ENCODE assay signal across 8 mouse cellular contexts in the genomic region with DNA sequence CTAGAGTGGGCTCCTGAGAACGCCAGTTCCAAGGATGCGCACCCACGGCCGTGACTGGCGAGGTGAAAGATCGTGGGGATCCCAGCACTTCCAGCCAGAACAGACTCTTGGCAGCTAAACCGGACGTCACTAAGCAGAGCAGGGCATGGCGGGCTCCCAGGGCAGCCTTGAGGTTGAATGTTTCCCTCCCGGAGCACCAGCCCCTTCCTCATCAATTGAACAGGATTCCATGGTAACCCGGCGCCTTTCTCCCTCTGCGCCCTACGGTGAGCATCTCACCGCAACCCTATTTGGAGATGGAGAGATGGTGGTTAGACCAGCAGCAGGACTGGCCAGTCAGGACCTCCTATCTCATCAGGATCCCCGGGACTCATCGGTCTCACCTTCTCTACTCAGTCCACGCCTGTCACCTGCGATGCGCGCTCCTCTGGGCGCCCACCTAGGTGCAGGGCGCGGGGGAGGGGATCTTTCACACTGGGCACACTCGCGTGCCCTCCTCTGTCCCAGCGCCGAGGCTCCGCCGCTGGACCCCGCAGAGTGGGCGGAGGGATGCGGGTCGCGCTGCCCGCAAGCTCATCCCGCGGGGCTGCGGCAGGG. TPM values are rescaled to one million over a fixed set of nuclear protein-coding genes. Genes with fewer than 3 reads are reported as not detected.
DNase-seq lines count a peak whose midpoint lies in the region; ATAC-seq and TF ChIP-seq lines count a peak whose summit lies in the region.

No protein-coding gene starts in this region.

- no peaks in the 10 kb centered on the region for H3K36me3 ChIP-seq in ES-Bruce4 (ENCODE audit: control insufficient read depth, insufficient read depth, low read length, poor library complexity, severe bottlenecking)
- no peaks in the 10 kb centered on the region for H3K36me3 ChIP-seq in forebrain, embryonic 15.5 days
- no peaks in the 10 kb centered on the region for H3K36me3 ChIP-seq in liver, postnatal 0 days (replicated peaks; ENCODE audit: insufficient read depth, low read length)

- H3K27me3 ChIP-seq in ES-Bruce4 (ENCODE audit: control insufficient read depth, insufficient read depth, low read length, poor library complexity, severe bottlenecking), result peaks cover 19% of the 10 kb centered on the region
- H3K27me3 ChIP-seq in forebrain, embryonic 15.5 days, result peaks cover 49% of the 10 kb centered on the region
- peaks cover 55% of the 10 kb centered on the region for H3K27me3 ChIP-seq in liver, postnatal 0 days (ENCODE audit: insufficient read depth, low read length)

- no peaks in the 10 kb centered on the region for H3K9me3 ChIP-seq in ES-Bruce4 (replicated peaks; ENCODE audit: control insufficient read depth, insufficient read depth, low read length, poor library complexity, severe bottlenecking)
- no peaks in the 10 kb centered on the region for H3K9me3 ChIP-seq in forebrain, embryonic 15.5 days
- no peaks in the 10 kb centered on the region for H3K9me3 ChIP-seq in liver, postnatal 0 days (ENCODE audit: low read length)

- peak overlapping the region; percentile 54 for H3K4me3 ChIP-seq in ES-Bruce4 (ENCODE audit: low read depth, low read length)
- H3K4me3 ChIP-seq in forebrain, embryonic 15.5 days, result peak overlapping the region; percentile 74
- peak overlapping the region; percentile 50 for H3K4me3 ChIP-seq in liver, postnatal 0 days (ENCODE audit: low read depth, low read length)

- H3K27ac ChIP-seq in ES-Bruce4 (ENCODE audit: insufficient read depth, low read length), result no peak overlapping the region
- no peak overlapping the region for H3K27ac ChIP-seq in forebrain, embryonic 15.5 days (replicated peaks)
- H3K27ac ChIP-seq in liver, postnatal 0 days (ENCODE audit: low read depth), result no peak overlapping the region

- ATAC-seq in forebrain, embryonic 15.5 days (replicated peaks), result no peak
- ATAC-seq in liver, postnatal 0 days, result no peak
- ATAC-seq in megakaryocyte progenitor cell, adult 5-6 weeks (replicated peaks; ENCODE audit: poor library complexity), result no peak

- peak; percentile 7 for DNase-seq in gastrocnemius, postnatal 25 days
- no peak for DNase-seq in gastrocnemius, postnatal 10 days
- no peak for DNase-seq in liver, postnatal 0 days
- DNase-seq in adrenal gland, adult 8-10 months, result no peak
- DNase-seq in adrenal gland, postnatal 25 days, result no peak

- H3K4me2 ChIP-seq in forebrain, embryonic 15.5 days (replicated peaks), result peak overlapping the region; percentile 100
- peak overlapping the region; percentile 80 for H3K4me2 ChIP-seq in liver, postnatal 0 days (ENCODE audit: low read depth, low read length)

- H3K9ac ChIP-seq in ES-Bruce4 (ENCODE audit: low read depth, poor library complexity, severe bottlenecking), result peak overlapping the region; percentile 66
- peak overlapping the region; percentile 58 for H3K9ac ChIP-seq in forebrain, embryonic 15.5 days (replicated peaks)
- H3K9ac ChIP-seq in liver, postnatal 0 days (replicated peaks), result no peak overlapping the region

- no peak for TF ChIP-seq EP300 in ES-Bruce4 (IDR thresholded peaks at IDR 0.05; ENCODE audit: insufficient read depth, low read depth, low read length)
- TF ChIP-seq EP300 in liver, postnatal 0 days (IDR thresholded peaks at IDR 0.05; ENCODE audit: low read depth), result no peak

- TF ChIP-seq CTCF in ES-Bruce4 (IDR thresholded peaks at IDR 0.05; ENCODE audit: low read depth, low read length), result no peak
- TF ChIP-seq CTCF in liver, postnatal 0 days (IDR thresholded peaks at IDR 0.05; ENCODE audit: low read depth), result no peak

- H3K4me1 ChIP-seq in ES-Bruce4 (ENCODE audit: control insufficient read depth, insufficient read depth, low read length), result peaks cover 2% of the 10 kb centered on the region
- H3K4me1 ChIP-seq in forebrain, embryonic 15.5 days, result peaks cover 43% of the 10 kb centered on the region
- peaks cover 5% of the 10 kb centered on the region for H3K4me1 ChIP-seq in liver, postnatal 0 days (ENCODE audit: insufficient read depth)

- TF ChIP-seq POLR2A in ES-Bruce4 (IDR thresholded peaks at IDR 0.05; ENCODE audit: insufficient read depth, low read length), result no peak

- WGBS in forebrain, embryonic 15.5 days, result under 1% methylated on average over 39 of the region's 39 CpGs
- 3% methylated on average over 38 of the region's 39 CpGs for WGBS in liver, postnatal 0 days (ENCODE audit: insufficient replicate concordance)

RNA-seq across cellular contexts. Expression of a gene that starts 0.3 kb away (rescaled TPM):
- total RNA-seq in gastrocnemius, postnatal 25 days (2021), result 1 to 10 TPM in 1 of 2 experiments, under 1 TPM in 1; 0.28 to 1.0 TPM
- 1 to 10 TPM in 1 of 2 experiments, under 1 TPM in 1; 0.70 to 1.4 TPM for total RNA-seq in gastrocnemius, postnatal 10 days (2021)
- 8.8 and 12.3 TPM in 2 replicates for polyA plus RNA-seq in ES-Bruce4 (2011; ENCODE audit: insufficient read depth, insufficient read length, low read depth, missing spikeins)
- polyA plus RNA-seq in forebrain, embryonic 15.5 days (2015; fragmentation: Nextera tagmentation; extraction: Ambion mirVana), result 9.9 and 10.6 TPM in 2 replicates
- polyA plus RNA-seq in liver, postnatal 0 days (2015; fragmentation: Nextera tagmentation; extraction: Ambion mirVana), result 4.5 and 4.6 TPM in 2 replicates
- 0.25 and 0.42 TPM in 2 replicates for total RNA-seq in megakaryocyte progenitor cell, adult 5-6 weeks (2015)
- total RNA-seq in megakaryocyte progenitor cell, adult 5-6 weeks (2017), result not detected in 2 replicates
- total RNA-seq in adrenal gland, adult 8-10 months (2022), result 100 to 1,000 TPM; 229 to 287 (median 252) TPM
- 103 and 131 TPM in 2 replicates for total RNA-seq in adrenal gland, postnatal 25 days (2021)

RNA-seq across cellular contexts. Expression of a gene that starts 50.7 kb away (rescaled TPM):
- total RNA-seq in gastrocnemius, postnatal 25 days (2021), result 10 to 100 TPM in 1 of 2 experiments, 1 to 10 TPM in 1; 8.1 to 12.9 TPM
- 10 to 100 TPM; 17.3 to 21.9 TPM for total RNA-seq in gastrocnemius, postnatal 10 days (2021)
- polyA plus RNA-seq in ES-Bruce4 (2011; ENCODE audit: insufficient read depth, insufficient read length, low read depth, missing spikeins), result 54.6 and 60.1 TPM in 2 replicates
- 183 and 193 TPM in 2 replicates for polyA plus RNA-seq in forebrain, embryonic 15.5 days (2015; fragmentation: Nextera tagmentation; extraction: Ambion mirVana)
- polyA plus RNA-seq in liver, postnatal 0 days (2015; fragmentation: Nextera tagmentation; extraction: Ambion mirVana), result 29.9 and 33.0 TPM in 2 replicates
- total RNA-seq in megakaryocyte progenitor cell, adult 5-6 weeks (2015), result 7.8 and 10.9 TPM in 2 replicates
- total RNA-seq in megakaryocyte progenitor cell, adult 5-6 weeks (2017), result 13.1 and 13.8 TPM in 2 replicates
- total RNA-seq in adrenal gland, adult 8-10 months (2022), result 100 to 1,000 TPM in 1 of 4 experiments, 10 to 100 TPM in 3; 63.9 to 114 (median 85.5) TPM
- 50.1 and 70.4 TPM in 2 replicates for total RNA-seq in adrenal gland, postnatal 25 days (2021)

Comparison
In these comparisons a context has a peak if more than half of its experiments do, and no peak if none do; other contexts are left out.
1. RNA of a gene that starts 0.3 kb away (total RNA-seq): 229 to 287 TPM in adrenal gland, adult 8-10 months and 103 to 131 TPM in adrenal gland, postnatal 25 days; 0.70 to 1.4 TPM in gastrocnemius, postnatal 10 days, 0.28 to 1.0 TPM in gastrocnemius, postnatal 25 days and 0.25 to 0.42 TPM in megakaryocyte progenitor cell, adult 5-6 weeks; every median in the first group is over 10 times any median in the second.
2. Peak in every context shown above with its lines, with median percentiles within 50 percentile points of each other: H3K4me3 ChIP-seq.